Mouse (Mus musculus) stomach, postnatal 0 days (tissue): Measurements from ENCODE around the gene Tpo. TPM values are rescaled to one million over a fixed set of nuclear protein-coding genes. Genes with fewer than 3 reads are reported as not detected.

Experiments
- ATAC-seq: fragments of 200-750 bp; cut with Nextera tagmentation; 2 replicates; pipeline ENCODE4 v1.8.0; 2017; ENCODE audit not compliant: low FRiP score, low TSS enrichment
- DNase-seq: peaks from one replicate; pipeline ENCODE4 v3.0.0-alpha.2; 2016; ENCODE audit warnings: low spot score
- H3K27ac ChIP-seq: fragments of 300-500 bp; sonication (generic); replicated peaks from 2 replicates; pipeline ENCODE4 v1.5.1; 2014; ENCODE audit warnings: mild to moderate bottlenecking, control low read depth
- H3K27me3 ChIP-seq: fragments of 300-500 bp; sonication (generic); 2 replicates; pipeline ENCODE4 v1.6.1; 2014; ENCODE audit warnings: low read length; ENCODE audit not compliant: control insufficient read depth, insufficient read depth
- H3K36me3 ChIP-seq: fragments of 300-500 bp; sonication (generic); 2 replicates; pipeline ENCODE4 v1.6.1; 2014; ENCODE audit warnings: low read length, mixed read lengths; ENCODE audit not compliant: control insufficient read depth, insufficient read depth
- H3K4me1 ChIP-seq: fragments of 300-500 bp; sonication (generic); replicated peaks from 2 replicates; pipeline ENCODE4 v1.6.1; 2014; ENCODE audit warnings: antibody characterized with exemption; ENCODE audit not compliant: control insufficient read depth, insufficient read depth
- H3K4me2 ChIP-seq: fragments of 300-500 bp; sonication (generic); replicated peaks from 2 replicates; pipeline ENCODE4 v1.6.1; 2014; ENCODE audit warnings: low read depth, mild to moderate bottlenecking, control low read depth, moderate library complexity
- H3K4me3 ChIP-seq: fragments of 300-500 bp; sonication (generic); 2 replicates; pipeline ENCODE4 v1.5.1; 2014; ENCODE audit warnings: low read depth, low read length, control low read depth
- H3K9ac ChIP-seq: fragments of 300-500 bp; sonication (generic); 2 replicates; pipeline ENCODE4 v1.6.1; 2014; ENCODE audit warnings: mild to moderate bottlenecking, low read length, control low read depth, mixed read lengths
- H3K9me3 ChIP-seq: fragments of 300-500 bp; sonication (generic); 2 replicates; pipeline ENCODE4 v1.6.1; 2016; ENCODE audit warnings: low read length; ENCODE audit not compliant: control insufficient read depth
- CTCF ChIP-seq: IDR thresholded peaks from 2 replicates; pipeline ENCODE4 v1.5.1; 2016; ENCODE audit warnings: antibody characterized with exemption, low read depth, mild to moderate bottlenecking, moderate library complexity
- EP300 ChIP-seq: optimal IDR thresholded peaks from 2 replicates; pipeline ENCODE3; 2016; ENCODE audit warnings: antibody characterized with exemption
- WGBS: fragments of 180-500 bp; shearing (Covaris S2); extraction: QIAGEN DNeasy Blood & Tissue Kit; methylation state at CpG from one replicate; pipeline ENCODE4 v1.1.7; 2014; 5-methylcytosine and 5-hydroxymethylcytosine counted together
- polyA plus RNA-seq: library from polyadenylated mRNA; unstranded; fragments of >200 nt; fragmentation: Nextera tagmentation; extraction: Ambion mirVana; gene quantifications from 2 replicates; pipeline ENCODE4 v1.2.1, GENCODE M21; 2015

Tpo gene
- polyA plus RNA-seq, 1 experiment from 2014 or later = not detected

DNA sequence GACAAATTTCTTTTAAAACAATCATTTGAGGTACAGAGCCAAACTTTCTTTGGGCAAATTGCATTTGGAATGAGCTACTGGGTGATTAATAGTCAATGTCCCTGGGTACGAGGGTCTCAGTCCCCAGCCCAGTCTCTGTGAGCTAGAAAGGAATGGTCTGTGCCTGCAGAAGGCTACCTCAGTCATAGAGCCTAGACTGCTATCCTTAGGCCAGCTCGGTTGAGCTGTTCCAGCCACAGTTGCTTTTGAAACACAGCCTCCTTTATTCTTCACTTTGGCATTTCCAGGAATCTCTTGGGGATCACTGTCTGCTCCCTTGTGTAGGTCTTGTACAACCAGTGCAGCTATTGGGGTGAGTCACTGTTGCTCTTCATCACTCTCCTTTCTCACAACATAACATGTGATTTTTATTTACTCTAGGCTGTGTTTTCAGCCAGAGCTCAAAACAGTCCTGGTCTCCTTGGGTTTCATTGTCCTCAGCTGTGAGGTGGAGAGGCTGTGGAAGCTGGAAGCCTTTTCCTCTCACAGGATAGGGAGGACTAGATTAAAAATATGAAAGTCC is 108.1 kb downstream of the Tpo start:
- TF ChIP-seq CTCF (no peak), EP300 (no peak)
- H3K36me3 ChIP-seq = no peaks in the 10 kb centered on the region
- DNase-seq = no peak
- no peaks in the 10 kb centered on the region for H3K27me3 ChIP-seq
- H3K4me2 ChIP-seq = no peak overlapping the region
- H3K9me3 ChIP-seq = no peaks in the 10 kb centered on the region
- no peak overlapping the region for H3K9ac ChIP-seq
- ATAC-seq = no peak
- no peaks in the 10 kb centered on the region for H3K4me1 ChIP-seq
- 53% methylated on average over 2 of the region's 2 CpGs for WGBS
- H3K27ac ChIP-seq = no peak overlapping the region
- no peak overlapping the region for H3K4me3 ChIP-seq

DNA sequence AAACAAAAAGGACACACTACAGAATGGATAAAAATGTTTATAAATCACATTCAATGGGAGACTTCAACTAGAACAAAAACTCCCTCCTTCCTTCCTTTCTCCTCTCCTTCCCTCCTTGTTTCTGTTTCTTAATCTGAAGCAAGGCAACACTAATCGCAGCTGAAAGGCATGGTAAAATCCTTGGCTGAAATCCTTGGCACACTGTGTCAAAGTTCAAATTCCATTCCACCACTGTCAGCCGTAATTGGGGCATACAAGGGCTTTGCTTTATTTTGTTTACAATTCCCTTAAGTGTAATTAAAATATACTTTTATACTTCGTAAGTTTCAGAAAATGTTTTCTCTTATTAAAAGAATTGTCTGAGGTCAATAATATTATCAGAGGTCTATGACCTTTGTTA is 108.9 kb downstream of the Tpo start:
- no peak for ATAC-seq
- no peaks in the 10 kb centered on the region for H3K9me3 ChIP-seq
- no peaks in the 10 kb centered on the region for H3K4me1 ChIP-seq
- H3K27me3 ChIP-seq = no peaks in the 10 kb centered on the region
- DNase-seq = no peak
- H3K4me2 ChIP-seq = no peak overlapping the region
- H3K27ac ChIP-seq = no peak overlapping the region
- no peak overlapping the region for H3K4me3 ChIP-seq
- no peaks in the 10 kb centered on the region for H3K36me3 ChIP-seq
- TF ChIP-seq EP300 = no peak
- no peak for TF ChIP-seq CTCF
- 24% methylated on average over 3 of the region's 3 CpGs for WGBS
- H3K9ac ChIP-seq = no peak overlapping the region

DNA sequence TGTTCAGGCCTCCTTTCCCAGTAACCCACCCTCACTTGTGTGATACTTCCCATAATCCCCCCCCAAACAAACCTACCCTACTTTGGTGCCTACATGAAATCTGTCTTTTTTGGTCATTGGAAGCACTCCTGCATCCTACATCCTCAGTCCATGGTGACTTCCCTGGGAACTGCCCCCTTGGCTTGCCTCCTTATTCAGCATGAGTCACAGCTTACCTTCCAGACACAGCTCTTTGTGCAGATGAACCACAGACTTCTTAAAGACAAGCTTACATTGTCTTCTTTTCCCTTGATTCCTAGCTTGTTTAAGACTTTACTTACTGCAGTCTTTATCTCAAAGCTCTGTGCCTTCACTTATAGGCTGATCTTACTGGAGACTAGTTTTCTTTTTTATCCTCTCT is 112.0 kb downstream of the Tpo start:
- Histone ChIP-seq H3K36me3 (peaks cover 8% of the 10 kb centered on the region; the same call in 1 of the 2 replicates), H3K9me3 (no peaks in the 10 kb centered on the region), H3K4me3 (no peak overlapping the region), H3K9ac (no peak overlapping the region), H3K4me1 (no peaks in the 10 kb centered on the region), H3K4me2 (no peak overlapping the region), H3K27me3 (no peaks in the 10 kb centered on the region), H3K27ac (no peak overlapping the region)
- DNase-seq (no peak), ATAC-seq (no peak)
- TF ChIP-seq CTCF (no peak), EP300 (no peak)

DNA sequence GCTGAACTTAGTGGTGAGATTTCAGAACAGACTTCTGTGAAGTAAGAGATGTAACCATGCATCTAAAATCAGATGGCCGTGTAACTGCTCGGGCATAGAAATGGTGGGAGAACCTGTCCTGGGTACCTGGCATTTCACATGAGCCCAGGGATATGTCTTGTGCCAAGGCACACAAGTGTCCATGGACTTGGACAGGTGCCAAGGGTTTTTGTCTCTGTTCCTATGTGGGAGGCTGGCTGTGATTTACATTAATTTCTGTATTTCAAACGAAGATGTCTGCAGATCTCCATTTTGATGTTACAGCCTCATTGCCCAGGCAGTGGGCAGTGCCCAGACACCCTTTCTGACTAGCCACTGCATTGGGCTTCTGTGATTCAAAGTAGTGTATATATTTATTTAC is 115.3 kb downstream of the Tpo start:
- H3K36me3 ChIP-seq = peaks cover 29% of the 10 kb centered on the region
- no peak overlapping the region for H3K27ac ChIP-seq
- WGBS = 85% methylated on average over 3 of the region's 3 CpGs
- DNase-seq = no peak
- no peaks in the 10 kb centered on the region for H3K27me3 ChIP-seq
- no peak for ATAC-seq
- H3K9ac ChIP-seq = no peak overlapping the region
- no peak overlapping the region for H3K4me3 ChIP-seq
- no peak overlapping the region for H3K4me2 ChIP-seq
- TF ChIP-seq EP300 (no peak), CTCF (no peak)
- no peaks in the 10 kb centered on the region for H3K4me1 ChIP-seq
- H3K9me3 ChIP-seq = no peaks in the 10 kb centered on the region

DNA sequence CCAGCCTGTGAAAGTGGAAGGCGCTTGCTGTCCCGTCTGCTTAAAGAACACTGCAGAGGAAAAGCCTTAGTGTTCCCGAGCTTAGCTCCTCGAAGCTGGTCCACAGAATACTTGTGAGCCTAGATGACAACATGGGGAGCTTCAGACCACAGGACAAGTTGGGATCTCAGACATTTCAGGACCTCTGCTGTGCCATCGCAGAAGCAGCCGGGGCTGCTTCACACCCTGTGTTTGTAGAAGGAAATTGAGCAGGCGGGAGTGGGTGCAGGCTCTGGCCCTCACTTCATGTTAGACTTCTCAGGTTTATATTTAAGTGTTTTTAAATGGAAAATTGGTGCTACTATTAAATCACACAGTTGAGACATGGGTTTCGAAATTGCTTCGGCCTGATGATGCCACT is 116.9 kb downstream of the Tpo start:
- no peak overlapping the region for H3K4me2 ChIP-seq
- no peaks in the 10 kb centered on the region for H3K9me3 ChIP-seq
- H3K27ac ChIP-seq = no peak overlapping the region
- DNase-seq (no peak), ATAC-seq (no peak)
- no peak overlapping the region for H3K9ac ChIP-seq
- TF ChIP-seq CTCF (no peak), EP300 (no peak)
- H3K4me3 ChIP-seq = no peak overlapping the region
- 86% methylated on average over 9 of the region's 9 CpGs for WGBS
- peaks cover 32% of the 10 kb centered on the region for H3K36me3 ChIP-seq
- H3K27me3 ChIP-seq = no peaks in the 10 kb centered on the region
- no peaks in the 10 kb centered on the region for H3K4me1 ChIP-seq

DNA sequence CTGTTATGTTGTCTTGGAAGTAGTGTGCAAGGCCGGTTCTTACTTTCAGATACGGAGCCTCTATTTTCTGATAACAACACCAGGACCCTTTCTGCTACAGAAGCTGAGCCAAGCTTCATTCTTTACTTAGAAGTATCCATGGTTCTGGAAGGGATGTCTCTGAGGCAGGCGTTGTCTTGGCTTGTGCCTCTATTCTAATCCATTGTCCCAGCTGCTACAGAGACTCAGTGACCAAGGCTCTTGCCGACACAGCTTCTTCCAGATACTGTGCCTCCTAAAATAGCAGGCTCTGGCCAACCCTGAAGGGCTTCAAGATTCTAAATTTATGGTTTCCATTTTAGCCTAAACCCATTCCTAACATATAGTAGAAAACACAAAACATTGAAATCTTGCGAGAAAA is 123.7 kb downstream of the Tpo start:
- Histone ChIP-seq H3K4me2 (no peak overlapping the region), H3K36me3 (peaks cover 20% of the 10 kb centered on the region), H3K4me3 (no peak overlapping the region), H3K9me3 (no peaks in the 10 kb centered on the region), H3K4me1 (no peaks in the 10 kb centered on the region), H3K9ac (no peak overlapping the region), H3K27me3 (no peaks in the 10 kb centered on the region), H3K27ac (no peak overlapping the region)
- 75% methylated on average over 5 of the region's 5 CpGs for WGBS
- DNase-seq (no peak), ATAC-seq (no peak)
- no peak for TF ChIP-seq CTCF
- TF ChIP-seq EP300 = no peak
